In genomic region chr5:115341314-115342165, GRCm38 (mm10) we compare ENCODE assay signal across 8 mouse cellular contexts. TPM values are rescaled to one million over a fixed set of nuclear protein-coding genes. Genes with fewer than 3 reads are reported as not detected.
DNase-seq lines count a peak whose midpoint lies in the region; ATAC-seq and TF ChIP-seq lines count a peak whose summit lies in the region.

No protein-coding gene starts in this region.

- peak overlapping the region; percentile 92 for H3K4me3 ChIP-seq in left cerebral cortex, adult 2 months
- peak overlapping the region; percentile 89 for H3K4me3 ChIP-seq in embryonic facial prominence, embryonic 12.5 days
- peak overlapping the region; percentile 94 for H3K4me3 ChIP-seq in intestine, embryonic 16.5 days (ENCODE audit: low read length)
- peak overlapping the region; percentile 72 for H3K4me3 ChIP-seq in neural tube, embryonic 13.5 days

- no peaks in the 10 kb centered on the region for H3K27me3 ChIP-seq in embryonic facial prominence, embryonic 12.5 days
- no peaks in the 10 kb centered on the region for H3K27me3 ChIP-seq in intestine, embryonic 16.5 days (replicated peaks; ENCODE audit: control insufficient read depth, insufficient read depth, low read length)
- no peaks in the 10 kb centered on the region for H3K27me3 ChIP-seq in neural tube, embryonic 13.5 days

- H3K4me1 ChIP-seq in embryonic facial prominence, embryonic 12.5 days = peaks cover 15% of the 10 kb centered on the region
- H3K4me1 ChIP-seq in intestine, embryonic 16.5 days (ENCODE audit: control insufficient read depth, insufficient read depth, low read length) = peaks cover 10% of the 10 kb centered on the region
- peaks cover 33% of the 10 kb centered on the region for H3K4me1 ChIP-seq in neural tube, embryonic 13.5 days (replicated peaks)

- WGBS in embryonic facial prominence, embryonic 12.5 days = 11% methylated on average over 36 of the region's 36 CpGs
- WGBS in intestine, embryonic 16.5 days = 11% methylated on average over 36 of the region's 36 CpGs
- 12% methylated on average over 36 of the region's 36 CpGs for WGBS in neural tube, embryonic 13.5 days

- intact Hi-C loops in left cerebral cortex, adult 2 months (cut with DNase I) = loop anchor here (2.0 kb wide), 1 partner anchor 41 kb away; the partner anchor contains the start of gene Dynll1
- intact Hi-C loops in left cerebral cortex, postnatal 10 days (cut with DNase I) = no loop called here

- peak overlapping the region; percentile 86 for H3K9ac ChIP-seq in embryonic facial prominence, embryonic 12.5 days
- H3K9ac ChIP-seq in intestine, embryonic 16.5 days (ENCODE audit: low read depth, low read length) = peak overlapping the region; percentile 96
- peak overlapping the region; percentile 81 for H3K9ac ChIP-seq in neural tube, embryonic 13.5 days

- H3K9me3 ChIP-seq in embryonic facial prominence, embryonic 12.5 days = no peaks in the 10 kb centered on the region
- H3K9me3 ChIP-seq in intestine, embryonic 16.5 days (ENCODE audit: control insufficient read depth, low read length) = no peaks in the 10 kb centered on the region
- H3K9me3 ChIP-seq in neural tube, embryonic 13.5 days = no peaks in the 10 kb centered on the region

- no peak; the same call in 1 of the 2 replicates for ATAC-seq in embryonic facial prominence, embryonic 12.5 days (ENCODE audit: insufficient number of reproducible peaks, insufficient read depth, low FRiP score, low TSS enrichment)
- peak; percentile 50 for ATAC-seq in intestine, embryonic 16.5 days
- ATAC-seq in neural tube, embryonic 13.5 days (ENCODE audit: low read depth) = no peak

- DNase-seq in left cerebral cortex, adult 2 months (ENCODE audit: extremely low spot score in 1 of 2, low spot score in 2 of 2) = no peak
- DNase-seq in left cerebral cortex, adult 18-20 months (ENCODE audit: low spot score in 2 of 2) = no peak
- DNase-seq in urinary bladder, postnatal 4 days (ENCODE audit: low spot score in 2 of 2) = no peak
- DNase-seq in left cerebral cortex, postnatal 10 days (ENCODE audit: extremely low spot score in 1 of 2, low spot score in 2 of 2) = no peak
- no peak for DNase-seq in thymus, postnatal 25 days

- H3K36me3 ChIP-seq in embryonic facial prominence, embryonic 12.5 days = peaks cover 50% of the 10 kb centered on the region
- H3K36me3 ChIP-seq in intestine, embryonic 16.5 days (ENCODE audit: control insufficient read depth, insufficient read depth, low read length) = peaks cover 20% of the 10 kb centered on the region
- H3K36me3 ChIP-seq in neural tube, embryonic 13.5 days = peaks cover 48% of the 10 kb centered on the region

- peak overlapping the region; percentile 71 for H3K4me2 ChIP-seq in embryonic facial prominence, embryonic 12.5 days (replicated peaks)
- H3K4me2 ChIP-seq in intestine, embryonic 16.5 days (ENCODE audit: low read depth, low read length) = peak overlapping the region; percentile 73
- peak overlapping the region; percentile 80 for H3K4me2 ChIP-seq in neural tube, embryonic 13.5 days

- no peak for TF ChIP-seq CTCF in left cerebral cortex, adult 2 months (IDR thresholded peaks at IDR 0.05)

- peak overlapping the region; percentile 96 for H3K27ac ChIP-seq in left cerebral cortex, adult 2 months
- H3K27ac ChIP-seq in embryonic facial prominence, embryonic 12.5 days = peak overlapping the region; percentile 42; the same call in 1 of the 2 replicates
- peak overlapping the region; percentile 60 for H3K27ac ChIP-seq in intestine, embryonic 16.5 days (ENCODE audit: low read length)
- H3K27ac ChIP-seq in neural tube, embryonic 13.5 days (replicated peaks) = peak overlapping the region; percentile 91

RNA-seq across cellular contexts. Expression of gene Triap1, which starts 0.5 kb away (rescaled TPM):
- total RNA-seq in left cerebral cortex, adult 2 months (2021) = 10 to 100 TPM; 21.4 to 24.5 TPM
- total RNA-seq in left cerebral cortex, adult 18-20 months (2021) = 10 to 100 TPM; 26.4 to 27.9 TPM
- 55.5 and 56.7 TPM in 2 replicates for polyA plus RNA-seq in embryonic facial prominence, embryonic 12.5 days (2016; fragmentation: Nextera tagmentation; extraction: Ambion mirVana)
- 62.0 and 67.4 TPM in 2 replicates for polyA plus RNA-seq in intestine, embryonic 16.5 days (2015; fragmentation: Nextera tagmentation; extraction: Ambion mirVana)
- polyA plus RNA-seq in neural tube, embryonic 13.5 days (2015; fragmentation: Nextera tagmentation; extraction: Ambion mirVana) = 49.7 and 54.8 TPM in 2 replicates
- 10 to 100 TPM; 30.3 to 32.8 TPM for total RNA-seq in left cerebral cortex, postnatal 10 days (2021)

RNA-seq across cellular contexts. Expression of gene Gatc, which starts 0.6 kb away (rescaled TPM):
- 10 to 100 TPM; 20.6 to 20.9 TPM for total RNA-seq in left cerebral cortex, adult 2 months (2021)
- 10 to 100 TPM; 18.4 to 20.5 TPM for total RNA-seq in left cerebral cortex, adult 18-20 months (2021)
- 29.0 and 30.0 TPM in 2 replicates for polyA plus RNA-seq in embryonic facial prominence, embryonic 12.5 days (2016; fragmentation: Nextera tagmentation; extraction: Ambion mirVana)
- polyA plus RNA-seq in intestine, embryonic 16.5 days (2015; fragmentation: Nextera tagmentation; extraction: Ambion mirVana) = 23.4 and 23.9 TPM in 2 replicates
- polyA plus RNA-seq in neural tube, embryonic 13.5 days (2015; fragmentation: Nextera tagmentation; extraction: Ambion mirVana) = 36.7 and 41.1 TPM in 2 replicates
- total RNA-seq in left cerebral cortex, postnatal 10 days (2021) = 10 to 100 TPM; 23.8 to 25.5 TPM

RNA-seq across cellular contexts. Expression of gene Cox6a1, which starts 7.2 kb away (rescaled TPM):
- 100 to 1,000 TPM; 701 to 719 TPM for total RNA-seq in left cerebral cortex, adult 2 months (2021)
- 100 to 1,000 TPM; 721 to 781 TPM for total RNA-seq in left cerebral cortex, adult 18-20 months (2021)
- polyA plus RNA-seq in embryonic facial prominence, embryonic 12.5 days (2016; fragmentation: Nextera tagmentation; extraction: Ambion mirVana) = 652 and 721 TPM in 2 replicates
- polyA plus RNA-seq in intestine, embryonic 16.5 days (2015; fragmentation: Nextera tagmentation; extraction: Ambion mirVana) = 1,462 and 1,500 TPM in 2 replicates
- 1,130 and 1,174 TPM in 2 replicates for polyA plus RNA-seq in neural tube, embryonic 13.5 days (2015; fragmentation: Nextera tagmentation; extraction: Ambion mirVana)
- total RNA-seq in left cerebral cortex, postnatal 10 days (2021) = 100 to 1,000 TPM; 685 to 725 TPM

RNA-seq across cellular contexts. Expression of gene Srsf9, which starts 14.6 kb away (rescaled TPM):
- total RNA-seq in left cerebral cortex, adult 2 months (2021) = 10 to 100 TPM; 68.0 to 74.5 TPM
- total RNA-seq in left cerebral cortex, adult 18-20 months (2021) = 10 to 100 TPM; 62.9 to 72.1 TPM
- polyA plus RNA-seq in embryonic facial prominence, embryonic 12.5 days (2016; fragmentation: Nextera tagmentation; extraction: Ambion mirVana) = 418 and 420 TPM in 2 replicates
- 67.9 and 121 TPM in 2 replicates for polyA plus RNA-seq in intestine, embryonic 16.5 days (2015; fragmentation: Nextera tagmentation; extraction: Ambion mirVana)
- polyA plus RNA-seq in neural tube, embryonic 13.5 days (2015; fragmentation: Nextera tagmentation; extraction: Ambion mirVana) = 170 and 220 TPM in 2 replicates
- total RNA-seq in left cerebral cortex, postnatal 10 days (2021) = 10 to 100 TPM; 59.6 to 64.6 TPM

RNA-seq across cellular contexts. Expression of gene Dynll1, which starts 40.7 kb away (rescaled TPM):
- total RNA-seq in left cerebral cortex, adult 2 months (2021) = 100 to 1,000 TPM; 608 to 642 TPM
- 100 to 1,000 TPM; 631 to 705 TPM for total RNA-seq in left cerebral cortex, adult 18-20 months (2021)
- 1,589 and 1,712 TPM in 2 replicates for polyA plus RNA-seq in embryonic facial prominence, embryonic 12.5 days (2016; fragmentation: Nextera tagmentation; extraction: Ambion mirVana)
- 1,024 and 1,116 TPM in 2 replicates for polyA plus RNA-seq in intestine, embryonic 16.5 days (2015; fragmentation: Nextera tagmentation; extraction: Ambion mirVana)
- polyA plus RNA-seq in neural tube, embryonic 13.5 days (2015; fragmentation: Nextera tagmentation; extraction: Ambion mirVana) = 1,475 and 1,543 TPM in 2 replicates
- total RNA-seq in left cerebral cortex, postnatal 10 days (2021) = 100 to 1,000 TPM; 702 to 749 TPM

Comparison
In these comparisons a context has a peak if more than half of its experiments do, and no peak if none do; other contexts are left out.
1. H3K27ac ChIP-seq: peak in every context shown above with its lines; median percentile 96 in left cerebral cortex, adult 2 months; 91 in neural tube, embryonic 13.5 days; 60 in intestine, embryonic 16.5 days; 42 in embryonic facial prominence, embryonic 12.5 days.